Mouse (Mus musculus) embryo, embryonic 10 days (tissue): ENCODE data around the gene Zfp687.
"Not testable (repeated sequence)": the region's sequence is repeated elsewhere in the genome, so short reads cannot be mapped to it uniquely, and the experiment has no call there.

Experiments
- DNase-seq: peaks from one replicate; pipeline ENCODE4 v3.0.0-alpha.2; 2015; ENCODE audit warnings: low spot score

Zfp687 gene

GRCm38 (mm10) chr3:95015337-95015872 is at the start of gene Zfp687:
Gene Zfp687 (minus strand): TSS chr3:95015448.
- peak; percentile 98 for DNase-seq

GRCm38 (mm10) chr3:95063741-95064140 is 48.5 kb upstream of the Zfp687 start:
- no peak for DNase-seq

- DNase-seq = no peak
These were observed 42.8 kb upstream of the Zfp687 start for GRCm38 (mm10) chr3:95058078-95058477.

GRCm38 (mm10) chr3:95056275-95056674 is 41.0 kb upstream of the Zfp687 start:
- DNase-seq = no peak

- peak; percentile 46 for DNase-seq
These were observed 39.4 kb upstream of the Zfp687 start for GRCm38 (mm10) chr3:95054481-95055260.

GRCm38 (mm10) chr3:95053701-95054100 is 38.5 kb upstream of the Zfp687 start:
- DNase-seq = peak; percentile 84

GRCm38 (mm10) chr3:95052959-95053358 is 37.7 kb upstream of the Zfp687 start:
- DNase-seq = peak; percentile 68

- DNase-seq = no peak
These were observed 32.7 kb upstream of the Zfp687 start for GRCm38 (mm10) chr3:95047914-95048313.

GRCm38 (mm10) chr3:95046462-95047057 is 31.3 kb upstream of the Zfp687 start:
- no peak for DNase-seq

- no peak for DNase-seq
These were observed 28.0 kb upstream of the Zfp687 start for GRCm38 (mm10) chr3:95043251-95043650.

- no peak for DNase-seq
These were observed 27.6 kb upstream of the Zfp687 start for GRCm38 (mm10) chr3:95042838-95043229.

- peak; percentile 99 for DNase-seq
These were observed 27.1 kb upstream of the Zfp687 start, which contains the start of gene Psmd4 for GRCm38 (mm10) chr3:95042166-95042837. Gene Psmd4 (minus strand): TSS chr3:95042614.

- no peak for DNase-seq
These were observed 26.4 kb upstream of the Zfp687 start for GRCm38 (mm10) chr3:95041625-95042024.

- no peak for DNase-seq
These were observed 14.7 kb upstream of the Zfp687 start for GRCm38 (mm10) chr3:95029953-95030352.

- not testable (repeated sequence) for DNase-seq
These were observed 14.1 kb upstream of the Zfp687 start for GRCm38 (mm10) chr3:95029291-95029827.

- no peak for DNase-seq
These were observed 13.4 kb upstream of the Zfp687 start for GRCm38 (mm10) chr3:95028603-95029002.

GRCm38 (mm10) chr3:95027701-95028100 is 12.5 kb upstream of the Zfp687 start:
- DNase-seq = peak; percentile 34

GRCm38 (mm10) chr3:95027057-95027645 is 11.9 kb upstream of the Zfp687 start:
- DNase-seq = no peak

- DNase-seq = no peak
These were observed 10.0 kb upstream of the Zfp687 start for GRCm38 (mm10) chr3:95025202-95025601.

GRCm38 (mm10) chr3:95024551-95024950 is 9.3 kb upstream of the Zfp687 start:
- DNase-seq = peak; percentile 41

- not testable (repeated sequence) for DNase-seq
These were observed 5.7 kb upstream of the Zfp687 start for GRCm38 (mm10) chr3:95020956-95021355.

- no peak for DNase-seq
These were observed 3.5 kb upstream of the Zfp687 start for GRCm38 (mm10) chr3:95018741-95019140.
